Mouse (Mus musculus) thymus, adult 2 months (tissue): Measurements from ENCODE around the gene Hsd17b2. TPM values are rescaled to one million over a fixed set of nuclear protein-coding genes. Genes with fewer than 3 reads are reported as not detected.

ENCODE experiments used
- DNase-seq: peaks from one replicate; pipeline ENCODE4 v3.0.0; 2021
- H3K27ac ChIP-seq: fragments of 200-500 bp; 2 replicates; pipeline ENCODE4 v1.5.1; 2012; ENCODE audit warnings: low read length, control low read depth; ENCODE audit not compliant: control insufficient read depth, insufficient read depth
- H3K27me3 ChIP-seq: fragments of 200-500 bp; 2 replicates; pipeline ENCODE4 v1.6.1; 2012; ENCODE audit warnings: mild to moderate bottlenecking, low read length, moderate library complexity, mixed read lengths; ENCODE audit not compliant: control insufficient read depth, insufficient read depth
- H3K36me3 ChIP-seq: fragments of 200-500 bp; 2 replicates; pipeline ENCODE4 v1.6.1; 2012; ENCODE audit warnings: mild to moderate bottlenecking, low read length, moderate library complexity; ENCODE audit not compliant: control insufficient read depth, insufficient read depth
- H3K4me1 ChIP-seq: fragments of 200-500 bp; replicated peaks from 2 replicates; pipeline ENCODE4 v1.6.1; 2012; ENCODE audit warnings: low read length; ENCODE audit not compliant: control insufficient read depth, insufficient read depth
- H3K4me3 ChIP-seq: fragments of 200-500 bp; 2 replicates; pipeline ENCODE4 v1.5.1; 2012; ENCODE audit warnings: mild to moderate bottlenecking, low read length, control low read depth, moderate library complexity; ENCODE audit not compliant: control insufficient read depth, insufficient read depth
- CTCF ChIP-seq: fragments of 200-500 bp; IDR thresholded peaks from 2 replicates; pipeline ENCODE4 v1.5.1; 2012; ENCODE audit warnings: mild to moderate bottlenecking, control low read depth, low read length, moderate library complexity, borderline replicate concordance; ENCODE audit not compliant: control insufficient read depth, poor library complexity, insufficient read depth; ENCODE audit errors: extremely low read depth
- POLR2A ChIP-seq: fragments of 200-500 bp; IDR thresholded peaks from 2 replicates; pipeline ENCODE4 v1.6.1; 2012; ENCODE audit warnings: mild to moderate bottlenecking, low read length, control low read depth, moderate library complexity; ENCODE audit not compliant: control insufficient read depth, poor library complexity, insufficient read depth; ENCODE audit errors: extremely low read depth
- WGBS: fragments of 180-500 bp; shearing (Covaris S2); methylation state at CpG from one replicate; pipeline ENCODE4 v1.1.7; 2018; 5-methylcytosine and 5-hydroxymethylcytosine counted together
- polyA plus RNA-seq: library from polyadenylated mRNA; depleted of rRNA; stranded (reverse); fragments of >200 nt; gene quantifications from 2 replicates; pipeline ENCODE4 v1.2.3, GENCODE M21; 2012

Gene Hsd17b2
- polyA plus RNA-seq, 1 experiment, result 0.40 TPM

DNA sequence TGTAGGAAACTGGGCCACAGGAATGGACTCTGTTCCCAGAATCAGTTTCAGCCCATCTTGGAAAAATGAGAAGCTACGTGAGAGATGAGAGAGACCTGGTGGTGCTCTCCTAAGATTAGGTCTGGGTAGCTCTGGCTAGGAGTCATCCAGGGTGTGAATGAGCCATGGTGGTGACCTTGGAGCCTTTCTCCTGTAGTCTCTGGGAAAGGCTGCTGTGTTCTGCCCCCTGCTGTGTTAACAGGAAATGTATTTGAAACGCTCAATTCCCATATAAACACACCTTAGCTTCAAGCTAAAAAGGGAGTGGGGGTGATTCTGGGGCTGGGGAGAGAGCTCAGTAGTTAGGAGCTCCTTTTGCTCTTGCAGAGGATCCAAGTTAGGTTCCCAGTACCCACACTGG, 45.7 kb downstream of the Hsd17b2 start:
- WGBS, result 51% methylated on average over 2 of the region's 2 CpGs
- no peak for TF ChIP-seq CTCF
- TF ChIP-seq POLR2A, result no peak
- no peak for DNase-seq
- Histone ChIP-seq H3K36me3 (no peaks in the 10 kb centered on the region), H3K27me3 (no peaks in the 10 kb centered on the region), H3K27ac (no peak overlapping the region), H3K4me1 (no peaks in the 10 kb centered on the region), H3K4me3 (no peak overlapping the region)

DNA sequence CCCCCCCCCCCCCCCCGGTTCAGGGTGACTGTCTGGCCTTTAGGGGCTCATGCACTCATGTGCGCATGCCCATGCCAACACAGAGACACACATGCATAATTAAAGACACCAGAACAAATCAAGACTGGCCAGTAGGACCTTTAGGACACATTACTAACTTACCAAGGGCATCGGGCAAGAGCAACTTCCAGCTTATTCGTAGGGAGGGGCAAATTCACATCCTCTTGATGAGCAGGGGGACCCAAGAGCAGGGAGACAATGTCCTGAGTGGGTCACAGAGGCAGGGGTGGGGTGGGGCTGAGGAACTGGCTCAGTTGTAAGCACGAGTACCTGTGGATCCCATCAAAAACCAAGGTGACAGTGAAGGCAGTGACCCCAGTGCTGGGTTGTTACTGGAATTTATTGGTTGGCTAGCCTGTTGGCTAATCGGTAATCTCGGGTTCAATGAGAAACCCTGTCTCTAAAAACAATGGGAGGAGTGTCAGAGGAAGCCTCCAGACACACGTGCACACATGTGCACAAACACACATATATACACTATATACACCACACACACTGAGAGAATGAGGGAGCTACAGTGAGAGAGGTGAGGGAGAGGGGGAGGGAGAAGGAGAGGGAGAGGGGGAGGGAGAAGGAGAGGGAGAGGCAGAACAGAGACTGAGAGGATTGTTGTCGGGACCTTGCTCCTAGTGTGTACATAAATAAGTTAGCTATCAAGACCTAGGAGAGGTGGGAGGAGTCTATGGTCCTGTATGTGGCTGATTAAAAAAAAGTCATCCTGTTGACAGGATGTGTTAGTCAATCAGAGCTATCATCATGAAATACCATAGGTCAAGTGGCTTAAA, 46.4 kb downstream of the Hsd17b2 start:
- Histone ChIP-seq H3K36me3 (no peaks in the 10 kb centered on the region), H3K27ac (no peak overlapping the region), H3K4me1 (no peaks in the 10 kb centered on the region), H3K4me3 (no peak overlapping the region), H3K27me3 (no peaks in the 10 kb centered on the region)
- 83% methylated on average over 9 of the region's 9 CpGs for WGBS
- TF ChIP-seq CTCF, result no peak
- TF ChIP-seq POLR2A, result no peak
- no peak for DNase-seq

DNA sequence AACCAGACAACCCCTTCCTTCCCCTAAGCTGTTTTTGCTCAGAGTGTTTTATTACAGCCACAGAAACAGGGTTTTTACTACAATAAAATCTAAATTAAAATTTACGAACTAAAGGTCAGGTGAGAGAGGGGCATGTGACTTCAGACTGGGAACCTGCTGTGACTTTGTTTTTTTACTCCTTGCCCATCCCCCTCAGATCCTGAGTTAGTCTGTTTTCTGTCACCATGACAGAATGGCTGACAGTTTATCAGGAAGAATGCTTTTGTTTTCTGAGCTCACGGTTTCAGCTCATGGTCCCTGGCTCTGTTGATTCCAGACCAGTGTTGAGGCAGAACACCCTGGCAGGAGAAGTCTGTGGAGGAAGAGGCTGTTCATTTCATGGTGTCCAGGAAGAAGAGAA, 47.7 kb downstream of the Hsd17b2 start:
- 77% methylated on average over 2 of the region's 2 CpGs for WGBS
- TF ChIP-seq POLR2A, result no peak
- no peak for TF ChIP-seq CTCF
- no peak for DNase-seq

DNA sequence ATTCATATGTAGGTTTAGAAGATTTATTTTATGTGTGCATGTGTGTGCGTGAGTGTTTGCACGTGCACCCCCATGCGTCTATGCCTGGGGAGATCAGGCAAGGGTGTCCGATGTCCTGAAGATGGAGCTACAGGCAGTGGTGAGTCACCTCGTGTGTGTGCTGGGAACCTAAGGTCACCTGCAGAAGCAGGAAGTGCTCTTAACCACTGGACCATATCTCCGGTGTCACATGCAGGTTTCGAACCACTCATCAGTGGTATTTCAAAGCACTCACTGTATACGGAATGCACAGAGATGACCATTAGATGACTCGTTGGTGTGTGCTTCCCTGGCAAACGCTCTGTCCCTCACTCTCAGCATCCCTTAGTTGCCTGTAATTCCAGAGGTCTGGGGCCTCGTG, 56.2 kb downstream of the Hsd17b2 start:
- H3K36me3 ChIP-seq, result no peaks in the 10 kb centered on the region
- DNase-seq, result no peak
- no peaks in the 10 kb centered on the region for H3K27me3 ChIP-seq
- no peak overlapping the region for H3K4me3 ChIP-seq
- TF ChIP-seq POLR2A (no peak), CTCF (no peak)
- H3K27ac ChIP-seq, result no peak overlapping the region
- H3K4me1 ChIP-seq, result no peaks in the 10 kb centered on the region
- WGBS, result 74% methylated on average over 11 of the region's 11 CpGs

More for the DNA sequence above, 47.7 kb downstream of the Hsd17b2 start:
- Histone ChIP-seq H3K4me3 (no peak overlapping the region), H3K27ac (no peak overlapping the region), H3K4me1 (no peaks in the 10 kb centered on the region), H3K36me3 (no peaks in the 10 kb centered on the region), H3K27me3 (no peaks in the 10 kb centered on the region)

DNA sequence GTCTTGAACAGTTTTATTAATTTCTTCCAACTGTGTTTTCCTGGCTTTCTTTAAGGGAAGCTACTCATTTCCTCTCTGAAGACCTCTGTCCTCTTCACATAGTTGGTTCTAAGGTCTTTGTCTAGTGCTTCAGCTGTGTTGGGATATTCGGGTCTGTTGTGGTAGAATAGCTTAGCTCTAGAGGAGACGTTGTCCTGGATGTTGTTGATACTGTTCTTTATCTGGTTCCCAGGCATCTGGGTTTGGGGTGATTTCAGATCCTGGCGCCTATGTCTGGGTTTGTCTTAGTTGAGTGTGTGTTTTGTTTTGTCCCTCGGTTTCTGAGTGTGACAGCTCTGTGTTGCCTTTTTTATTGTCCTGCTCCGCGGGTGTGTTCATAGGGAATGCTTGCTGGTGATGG, 61.1 kb downstream of the Hsd17b2 start:
- H3K4me3 ChIP-seq, result no peak overlapping the region
- no peaks in the 10 kb centered on the region for H3K36me3 ChIP-seq
- no peaks in the 10 kb centered on the region for H3K4me1 ChIP-seq
- H3K27ac ChIP-seq, result no peak overlapping the region
- DNase-seq, result no peak
- no peaks in the 10 kb centered on the region for H3K27me3 ChIP-seq
- TF ChIP-seq CTCF, result no peak
- WGBS, result 92% methylated on average over 6 of the region's 6 CpGs

DNA sequence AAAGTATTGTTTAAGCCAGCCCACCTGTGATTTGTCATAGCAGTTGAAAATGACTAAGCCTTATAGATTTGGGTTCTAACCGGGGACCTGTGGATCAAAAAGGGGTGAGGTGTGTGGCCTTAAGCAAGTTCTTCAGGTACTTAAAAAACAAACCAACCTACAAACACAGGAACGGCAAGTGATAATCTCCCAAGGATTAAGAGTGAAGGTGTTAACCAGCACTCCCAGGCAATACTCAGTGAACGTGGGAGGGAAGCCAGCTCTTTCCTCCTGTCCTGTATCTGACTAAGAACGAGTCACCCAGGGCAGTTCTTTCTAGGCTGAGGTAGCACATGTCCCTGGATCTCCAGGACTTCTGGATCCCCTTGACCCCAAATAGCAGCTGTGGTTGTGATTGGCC, 62.9 kb downstream of the Hsd17b2 start:
- Histone ChIP-seq H3K27ac (no peak overlapping the region), H3K36me3 (no peaks in the 10 kb centered on the region), H3K4me3 (no peak overlapping the region), H3K4me1 (no peaks in the 10 kb centered on the region), H3K27me3 (no peaks in the 10 kb centered on the region)
- no peak for TF ChIP-seq POLR2A
- TF ChIP-seq CTCF, result no peak
- no peak for DNase-seq
- WGBS, result 82% methylated on average over 4 of the region's 4 CpGs

DNA sequence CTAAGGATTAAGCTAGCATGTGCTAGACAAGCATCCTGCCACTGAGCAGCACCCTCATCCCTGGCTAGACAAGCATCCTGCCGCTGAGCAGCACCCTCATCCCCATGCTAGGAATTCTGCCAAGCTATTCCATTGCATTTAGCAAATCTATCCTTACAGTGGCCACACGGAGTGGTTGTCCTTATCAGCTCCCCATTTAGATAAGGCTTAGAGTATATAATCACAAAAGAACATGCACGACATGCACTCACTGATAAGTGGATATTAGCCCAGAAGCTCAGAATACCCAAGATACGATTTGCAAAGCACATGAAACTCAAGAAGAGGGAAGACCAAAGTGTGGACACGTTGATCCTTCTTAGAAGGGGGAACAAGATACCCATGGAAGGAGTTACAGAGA, 64.2 kb downstream of the Hsd17b2 start:
- no peak for TF ChIP-seq CTCF
- no peak for TF ChIP-seq POLR2A
- WGBS, result 71% methylated on average over 5 of the region's 5 CpGs
- H3K4me1 ChIP-seq, result no peaks in the 10 kb centered on the region
- no peak for DNase-seq
- no peaks in the 10 kb centered on the region for H3K27me3 ChIP-seq
- H3K4me3 ChIP-seq, result no peak overlapping the region
- H3K27ac ChIP-seq, result no peak overlapping the region
- H3K36me3 ChIP-seq, result no peaks in the 10 kb centered on the region
